Mouse (Mus musculus): ENCODE measurements at regions not wholly inside any gene's neighbourhood (a gene's known extent, or its start where the extent isn't known, plus 50 kb on each side); places are given as distances from the start of the nearest gene placed in this dataset.

- TF ChIP-seq POLR2A (IDR thresholded peaks at IDR 0.05; ENCODE audit: extremely low read depth, insufficient read depth, low read length) (no peak), CTCF (IDR thresholded peaks at IDR 0.05; ENCODE audit: low read depth, low read length) (no peak)
Measured at GRCm38 (mm10) chr12:32690096-32690495, 129.2 kb upstream of the Nampt start.

Measured in liver, adult 2 months (tissue).